ENCODE assay signal across 27 mouse cellular contexts in the genomic region with DNA sequence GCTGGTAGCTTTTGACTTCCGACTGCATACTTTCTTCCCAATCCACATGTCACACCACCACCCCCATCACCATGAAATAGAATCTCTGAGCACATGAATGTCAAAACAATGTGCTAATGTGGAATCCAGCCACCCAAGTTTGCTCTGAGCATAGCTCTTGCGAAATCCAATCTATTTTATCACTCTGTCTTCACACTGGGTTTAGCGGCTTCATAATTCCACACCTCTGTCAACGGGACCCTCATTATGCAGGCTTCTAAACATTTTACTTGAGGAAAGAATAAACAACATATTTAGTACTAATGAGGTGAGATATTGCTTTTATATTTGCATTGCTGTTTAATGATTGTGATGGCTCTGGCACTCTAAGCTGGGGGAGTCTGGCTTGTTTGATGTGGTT.
DNase-seq lines count a peak whose midpoint lies in the region; ATAC-seq lines count a peak whose summit lies in the region.
"Had no signal": no experiment of that assay in that cellular context is flagged by ENCODE, and none has a peak within 500 bp of the region (broad histone marks: within the 10 kb centered on the region; RNA-seq: fewer than 3 reads in every experiment).

No protein-coding gene starts in this region.

- no peaks in the 10 kb centered on the region for H3K27me3 ChIP-seq in forebrain, embryonic 16.5 days (replicated peaks; ENCODE audit: control insufficient read depth, insufficient read depth, low read length)
- H3K27me3 ChIP-seq: heart, embryonic 13.5 days; limb, embryonic 12.5 days; liver, embryonic 15.5 days; megakaryocyte, embryonic 14.5 days; midbrain, embryonic 13.5 days; neural tube, embryonic 13.5 days; stomach, embryonic 15.5 days had no signal

- peak; percentile 1 for DNase-seq in left cerebral cortex, adult 11 months (ENCODE audit: low spot score)
- DNase-seq in left cerebral cortex, adult 8-10 months (ENCODE audit: low spot score in 2 of 2), result no peak
- peak; percentile 4 for DNase-seq in right cerebral cortex, adult 18-20 months
- DNase-seq in right cerebral cortex, postnatal 14 days, result no peak
- DNase-seq in heart, adult 18-20 months, result no peak
- DNase-seq: adrenal gland, adult 2 months; adrenal gland, postnatal 36 days; B cell, adult 2 months; cerebellum, adult 8-10 months; cerebellum, postnatal 25 days; gastrocnemius, postnatal 25 days; heart, postnatal 10 days; kidney, adult 9 months; kidney, postnatal 14 days; layer of hippocampus, adult 9-11 months; lung, postnatal 14 days had no signal

- no peak overlapping the region for H3K9ac ChIP-seq in forebrain, embryonic 16.5 days (replicated peaks; ENCODE audit: low read depth, low read length)
- H3K9ac ChIP-seq: heart, embryonic 13.5 days; hindbrain, embryonic 14.5 days; limb, embryonic 12.5 days; liver, embryonic 15.5 days; midbrain, embryonic 13.5 days; neural tube, embryonic 13.5 days; stomach, embryonic 15.5 days had no signal

- ATAC-seq in forebrain, embryonic 16.5 days, result peak; percentile 61; the same call in 1 of the 2 replicates
- ATAC-seq: activated CD4-positive, CD25-positive, alpha-beta regulatory T cell, adult 4 months; intestine, postnatal 0 days; midbrain, embryonic 13.5 days had no signal

- H3K27ac ChIP-seq in forebrain, embryonic 16.5 days (ENCODE audit: low read length), result no peak overlapping the region
- H3K27ac ChIP-seq: heart, embryonic 13.5 days; hindbrain, embryonic 14.5 days; limb, embryonic 12.5 days; liver, embryonic 15.5 days; midbrain, embryonic 13.5 days; neural tube, embryonic 13.5 days; stomach, embryonic 15.5 days had no signal

- 50% methylated on average over 4 of the region's 4 CpGs for WGBS in forebrain, embryonic 16.5 days

- no peaks in the 10 kb centered on the region for H3K9me3 ChIP-seq in forebrain, embryonic 16.5 days (ENCODE audit: control insufficient read depth, low read length)
- H3K9me3 ChIP-seq: heart, embryonic 13.5 days; limb, embryonic 12.5 days; liver, embryonic 15.5 days; megakaryocyte, embryonic 14.5 days; midbrain, embryonic 13.5 days; neural tube, embryonic 13.5 days; stomach, embryonic 15.5 days had no signal

- no peak overlapping the region for H3K4me3 ChIP-seq in forebrain, embryonic 16.5 days (replicated peaks; ENCODE audit: low read length)
- H3K4me3 ChIP-seq: heart, embryonic 13.5 days; limb, embryonic 12.5 days; liver, embryonic 15.5 days; megakaryocyte, embryonic 14.5 days; midbrain, embryonic 13.5 days; neural tube, embryonic 13.5 days; stomach, embryonic 15.5 days had no signal

- H3K4me2 ChIP-seq in forebrain, embryonic 16.5 days (ENCODE audit: low read length), result no peak overlapping the region
- H3K4me2 ChIP-seq: heart, embryonic 13.5 days; hindbrain, embryonic 14.5 days; limb, embryonic 12.5 days; liver, embryonic 15.5 days; midbrain, embryonic 13.5 days; neural tube, embryonic 13.5 days; stomach, embryonic 15.5 days had no signal

- no peaks in the 10 kb centered on the region for H3K4me1 ChIP-seq in forebrain, embryonic 16.5 days (replicated peaks; ENCODE audit: control insufficient read depth, insufficient read depth, low read length)
- H3K4me1 ChIP-seq: limb, embryonic 12.5 days; liver, embryonic 15.5 days; megakaryocyte, embryonic 14.5 days; midbrain, embryonic 13.5 days; neural tube, embryonic 13.5 days; stomach, embryonic 15.5 days had no signal

- H3K36me3 ChIP-seq in forebrain, embryonic 16.5 days (ENCODE audit: control insufficient read depth, insufficient read depth), result no peaks in the 10 kb centered on the region
- H3K36me3 ChIP-seq: heart, embryonic 13.5 days; limb, embryonic 12.5 days; liver, embryonic 15.5 days; midbrain, embryonic 13.5 days; neural tube, embryonic 13.5 days; stomach, embryonic 15.5 days had no signal

Comparison
In these comparisons a context has a peak if more than half of its experiments do, and no peak if none do; other contexts are left out.
1. DNase-seq: peak in left cerebral cortex, adult 11 months (single experiment) and right cerebral cortex, adult 18-20 months (single experiment); none in left cerebral cortex, adult 8-10 months (0 of 2), right cerebral cortex, postnatal 14 days (single experiment) and heart, adult 18-20 months (0 of 2).